Mouse (Mus musculus) embryonic facial prominence, embryonic 14.5 days (tissue): ENCODE results near the gene Trim5. TPM values are rescaled to one million over a fixed set of nuclear protein-coding genes. Genes with fewer than 3 reads are reported as not detected.
"Not testable (repeated sequence)": the region's sequence is repeated elsewhere in the genome, so short reads cannot be mapped to it uniquely, and the experiment has no call there.

Source experiments
- ATAC-seq: fragments of 200-750 bp; cut with Nextera tagmentation; 2 replicates; pipeline ENCODE4 v1.8.0; 2017; ENCODE audit warnings: low read depth, moderate number of reproducible peaks, moderate TSS enrichment
- DNase-seq: peaks from one replicate; pipeline ENCODE4 v3.0.0-alpha.2; 2015; ENCODE audit warnings: low spot score
- H3K27ac ChIP-seq: fragments of 300-500 bp; sonication (generic); replicated peaks from 2 replicates; pipeline ENCODE4 v1.5.1; 2014; ENCODE audit warnings: low read depth, mild to moderate bottlenecking, low read length, moderate library complexity
- H3K27me3 ChIP-seq: fragments of 300-500 bp; sonication (generic); replicated peaks from 2 replicates; pipeline ENCODE4 v1.6.1; 2014; ENCODE audit warnings: low read length; ENCODE audit not compliant: control insufficient read depth, insufficient read depth
- H3K36me3 ChIP-seq: fragments of 300-500 bp; sonication (generic); 2 replicates; pipeline ENCODE4 v1.6.1; 2014; ENCODE audit warnings: low read length, mixed read lengths; ENCODE audit not compliant: control insufficient read depth, insufficient read depth
- H3K4me1 ChIP-seq: fragments of 300-500 bp; sonication (generic); 2 replicates; pipeline ENCODE4 v1.6.1; 2014; ENCODE audit warnings: antibody characterized with exemption, low read length; ENCODE audit not compliant: control insufficient read depth, insufficient read depth
- H3K4me2 ChIP-seq: fragments of 300-500 bp; sonication (generic); 2 replicates; pipeline ENCODE4 v1.6.1; 2014; ENCODE audit warnings: low read depth, mild to moderate bottlenecking, low read length, moderate library complexity, mixed read lengths
- H3K4me3 ChIP-seq: fragments of 300-500 bp; sonication (generic); 2 replicates; pipeline ENCODE4 v1.5.1; 2014; ENCODE audit warnings: low read depth, mild to moderate bottlenecking, low read length
- H3K9ac ChIP-seq: fragments of 300-500 bp; sonication (generic); 2 replicates; pipeline ENCODE4 v1.6.1; 2014; ENCODE audit warnings: low read depth, mild to moderate bottlenecking, low read length, moderate library complexity, mixed read lengths
- H3K9me3 ChIP-seq: fragments of 300-500 bp; sonication (generic); 2 replicates; pipeline ENCODE4 v1.6.1; 2016; ENCODE audit warnings: low read length; ENCODE audit not compliant: control insufficient read depth
- WGBS: fragments of 180-500 bp; shearing (Covaris S2); extraction: QIAGEN DNeasy Blood & Tissue Kit; methylation state at CpG from one replicate; pipeline ENCODE4 v1.1.7; 2014; 5-methylcytosine and 5-hydroxymethylcytosine counted together
- polyA plus RNA-seq: library from polyadenylated mRNA; unstranded; fragments of >200 nt; fragmentation: Nextera tagmentation; extraction: Ambion mirVana; gene quantifications from 2 replicates; pipeline ENCODE4 v1.2.1, GENCODE M21; 2014

Gene Trim5
- polyA plus RNA-seq, 1 experiment from 2014 or later = 0.19 TPM

DNA sequence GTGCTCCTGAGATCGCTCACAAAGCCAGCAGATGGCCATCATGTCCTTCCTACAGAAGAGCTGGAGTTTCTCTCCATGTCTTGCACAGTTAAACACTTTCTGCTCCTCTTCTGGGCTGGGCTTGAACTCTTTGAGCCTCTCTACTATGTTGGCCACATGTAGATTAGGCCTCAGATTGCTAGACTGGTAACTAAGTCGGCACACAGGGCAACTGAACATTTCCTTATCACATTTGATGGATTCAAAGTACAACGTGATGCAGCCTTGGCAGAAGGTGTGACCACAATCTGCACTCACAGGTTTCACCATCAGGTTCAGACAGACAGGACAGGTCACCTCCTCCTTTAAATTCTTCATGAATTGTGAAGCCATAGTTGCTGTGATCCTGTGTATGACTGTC lies 8.5 kb downstream of the Trim5 start:
- not testable (repeated sequence) for H3K9me3 ChIP-seq, DNase-seq, H3K36me3 ChIP-seq, H3K4me1 ChIP-seq, H3K27me3 ChIP-seq, ATAC-seq, H3K9ac ChIP-seq, H3K4me2 ChIP-seq, H3K27ac ChIP-seq, H3K4me3 ChIP-seq
- WGBS = 94% methylated on average over 3 of the region's 3 CpGs

- DNase-seq, H3K27me3 ChIP-seq, H3K4me2 ChIP-seq, H3K4me3 ChIP-seq, H3K4me1 ChIP-seq, ATAC-seq, H3K9me3 ChIP-seq, H3K9ac ChIP-seq, H3K36me3 ChIP-seq, H3K27ac ChIP-seq: not testable (repeated sequence)
- WGBS = 75% methylated on average over 2 of the region's 5 CpGs
Measured at GRCm38 (mm10) chr7:104265335-104265734, 22.6 kb downstream of the Trim5 start.

GRCm38 (mm10) chr7:104260380-104260779 lies 27.5 kb downstream of the Trim5 start:
- 80% methylated on average over 4 of the region's 4 CpGs for WGBS
- not testable (repeated sequence) for H3K9me3 ChIP-seq, ATAC-seq

GRCm38 (mm10) chr7:104244287-104245181 lies 43.4 kb downstream of the Trim5 start, which contains the start of gene Trim34a:
Gene Trim34a (plus strand): TSS chr7:104244457.
- WGBS = 6% methylated on average over 13 of the region's 13 CpGs
- H3K4me1 ChIP-seq = no peaks in the 10 kb centered on the region
- no peaks in the 10 kb centered on the region for H3K9me3 ChIP-seq
- H3K4me2 ChIP-seq = peak within 1 kb of the TSS; percentile 60
- peak within 1 kb of the TSS; percentile 47 for H3K4me3 ChIP-seq
- no peaks in the 10 kb centered on the region for H3K36me3 ChIP-seq
- H3K9ac ChIP-seq = peak within 1 kb of the TSS; percentile 67
- H3K27me3 ChIP-seq = no peaks in the 10 kb centered on the region
- DNase-seq (peak; percentile 87), ATAC-seq (peak; percentile 82)
- peak within 1 kb of the TSS; percentile 61; the same call in 1 of the 2 replicates for H3K27ac ChIP-seq

More at GRCm38 (mm10) chr7:104260380-104260779, 27.5 kb downstream of the Trim5 start:
- not testable (repeated sequence) for H3K4me3 ChIP-seq, H3K27me3 ChIP-seq, H3K36me3 ChIP-seq, H3K4me2 ChIP-seq, DNase-seq, H3K4me1 ChIP-seq, H3K27ac ChIP-seq, H3K9ac ChIP-seq

DNA sequence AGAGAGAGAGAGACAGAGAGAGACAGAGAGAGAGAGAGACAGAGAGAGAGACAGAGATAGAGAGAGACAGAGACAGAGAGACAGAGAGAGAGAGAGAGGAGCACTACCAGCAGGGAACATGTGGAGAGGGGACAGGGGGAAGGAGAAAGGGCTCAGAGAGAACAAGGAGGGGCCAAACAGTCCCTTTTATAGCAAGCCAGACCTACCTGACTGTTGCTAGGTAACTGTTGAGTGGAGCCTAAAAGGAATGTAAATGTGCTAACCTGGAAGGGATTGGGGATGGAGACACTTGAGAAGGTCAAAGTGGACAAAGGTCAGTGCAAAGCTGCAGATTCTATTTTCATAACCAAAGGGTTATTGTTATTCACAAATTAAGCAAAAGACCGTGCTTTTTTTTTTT lies 44.3 kb downstream of the Trim5 start:
- Histone ChIP-seq H3K36me3 (no peaks in the 10 kb centered on the region), H3K4me3 (no peak overlapping the region), H3K4me2 (no peak overlapping the region), H3K4me1 (no peaks in the 10 kb centered on the region), H3K27ac (no peak overlapping the region), H3K27me3 (no peaks in the 10 kb centered on the region), H3K9ac (no peak overlapping the region), H3K9me3 (no peaks in the 10 kb centered on the region)
- 45% methylated on average over 1 of the region's 1 CpGs for WGBS
- no peak for ATAC-seq
- DNase-seq = no peak

- Histone ChIP-seq H3K27ac (no peak overlapping the region), H3K4me2 (no peak overlapping the region)
- no peak for ATAC-seq
Measured at GRCm38 (mm10) chr7:104240857-104241256, 47.0 kb downstream of the Trim5 start.

GRCm38 (mm10) chr7:104231203-104231602 lies 56.7 kb downstream of the Trim5 start:
- WGBS = 33% methylated on average over 2 of the region's 2 CpGs
- Histone ChIP-seq H3K27ac (no peak overlapping the region), H3K27me3 (no peaks in the 10 kb centered on the region), H3K4me2 (no peak overlapping the region), H3K4me3 (no peak overlapping the region), H3K36me3 (no peaks in the 10 kb centered on the region), H3K9me3 (no peaks in the 10 kb centered on the region), H3K4me1 (no peaks in the 10 kb centered on the region), H3K9ac (no peak overlapping the region)
- DNase-seq = no peak
- ATAC-seq = no peak

More at GRCm38 (mm10) chr7:104240857-104241256, 47.0 kb downstream of the Trim5 start:
- no peak overlapping the region for H3K4me3 ChIP-seq
- no peaks in the 10 kb centered on the region for H3K36me3 ChIP-seq
- H3K4me1 ChIP-seq = no peaks in the 10 kb centered on the region
- no peak for DNase-seq
- H3K9me3 ChIP-seq = no peaks in the 10 kb centered on the region
- H3K27me3 ChIP-seq = no peaks in the 10 kb centered on the region
- no peak overlapping the region for H3K9ac ChIP-seq

DNA sequence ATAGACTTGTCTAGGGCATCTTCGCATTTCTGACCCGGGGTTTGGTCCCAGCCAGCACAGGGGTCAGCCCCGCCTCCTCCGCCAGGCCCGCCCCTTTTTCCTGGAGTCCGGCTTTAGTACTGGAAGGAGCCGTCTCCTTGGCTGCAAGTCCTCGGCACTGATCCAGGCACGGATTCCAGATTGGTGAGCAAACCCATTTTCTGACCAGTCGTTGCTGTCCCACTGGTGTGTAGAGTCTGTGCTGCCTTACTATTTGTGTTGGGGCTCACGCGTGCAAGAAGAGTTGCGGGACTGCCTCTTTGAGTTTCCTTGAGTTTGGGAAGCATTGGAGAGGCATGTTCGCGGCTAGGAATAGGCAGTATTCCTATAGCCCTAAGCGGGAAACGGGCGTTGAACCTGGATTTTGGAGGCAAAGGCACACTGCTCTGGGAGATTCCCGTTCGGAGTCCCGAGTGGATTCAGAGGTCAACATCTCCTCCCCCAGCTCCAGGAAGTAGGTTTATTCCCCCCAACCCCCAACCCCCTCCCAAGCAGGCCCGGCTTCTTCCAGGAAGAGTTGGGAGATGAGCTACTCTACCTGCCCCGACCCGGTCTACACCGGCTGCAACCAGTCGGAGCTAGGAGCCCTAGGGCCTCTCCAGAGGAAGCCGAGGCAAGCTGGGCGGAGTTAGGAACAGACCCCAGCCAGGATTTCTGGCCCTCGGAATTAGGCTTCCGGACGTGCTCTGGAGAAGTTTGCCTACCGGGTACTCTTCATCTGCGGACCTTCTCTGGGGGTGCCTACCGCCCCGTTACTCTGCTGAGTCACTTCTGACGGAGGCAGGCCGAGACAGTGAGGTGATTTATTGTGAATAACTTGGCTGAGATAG lies 69.0 kb downstream of the Trim5 start, which contains the start of gene Trim6:
TSS of gene Trim6 (plus strand) at position 93 of the 869 bp plus-strand sequence.
- no peaks in the 10 kb centered on the region for H3K36me3 ChIP-seq
- H3K4me2 ChIP-seq = peak within 1 kb of the TSS; percentile 60
- 2% methylated on average over 31 of the region's 37 CpGs for WGBS
- no peaks in the 10 kb centered on the region for H3K27me3 ChIP-seq
- H3K4me1 ChIP-seq = 0 out of 2 replicates have a peak, but pooled peaks cover 3% of the 10 kb centered on the region
- peak within 1 kb of the TSS; percentile 36 for H3K4me3 ChIP-seq
- H3K27ac ChIP-seq = no peak within 1 kb of the TSS
- ATAC-seq = peak; percentile 55; the same call in 1 of the 2 replicates
- peak within 1 kb of the TSS; percentile 56 for H3K9ac ChIP-seq
- peak; percentile 45 for DNase-seq
- H3K9me3 ChIP-seq = no peaks in the 10 kb centered on the region
